Mouse (Mus musculus) liver, postnatal 0 days (tissue): ENCODE results near the gene Mlf2. TPM values are rescaled to one million over a fixed set of nuclear protein-coding genes. Genes with fewer than 3 reads are reported as not detected.

Source experiments
- ATAC-seq: fragments of 200-750 bp; cut with Nextera tagmentation; 2 replicates; pipeline ENCODE4 v1.8.0; 2017; ENCODE audit warnings: mild to moderate bottlenecking, moderate library complexity
- DNase-seq: peaks from one replicate; pipeline ENCODE4 v3.0.0-alpha.2; 2016
- H3K27ac ChIP-seq: fragments of 300-500 bp; sonication (generic); 2 replicates; pipeline ENCODE4 v1.5.1; 2014; ENCODE audit warnings: antibody characterized with exemption, moderate library complexity, mild to moderate bottlenecking, low read depth
- H3K27me3 ChIP-seq: fragments of 300-500 bp; sonication (generic); 2 replicates; pipeline ENCODE4 v1.6.1; 2014; ENCODE audit warnings: low read length, control low read depth, mixed read lengths; ENCODE audit not compliant: insufficient read depth
- H3K36me3 ChIP-seq: fragments of 300-500 bp; sonication (generic); replicated peaks from 2 replicates; pipeline ENCODE4 v1.6.1; 2014; ENCODE audit warnings: mild to moderate bottlenecking, control low read depth, low read length, moderate library complexity, mixed read lengths; ENCODE audit not compliant: insufficient read depth
- H3K4me1 ChIP-seq: fragments of 300-500 bp; sonication (generic); 2 replicates; pipeline ENCODE4 v1.6.1; 2014; ENCODE audit warnings: antibody characterized with exemption, mild to moderate bottlenecking, control low read depth; ENCODE audit not compliant: insufficient read depth
- H3K4me2 ChIP-seq: fragments of 300-500 bp; sonication (generic); 2 replicates; pipeline ENCODE4 v1.6.1; 2014; ENCODE audit warnings: low read depth, mild to moderate bottlenecking, low read length, moderate library complexity, mixed read lengths
- H3K4me3 ChIP-seq: fragments of 300-500 bp; sonication (generic); 2 replicates; pipeline ENCODE4 v1.5.1; 2014; ENCODE audit warnings: low read depth, low read length
- H3K9ac ChIP-seq: fragments of 300-500 bp; sonication (generic); replicated peaks from 2 replicates; pipeline ENCODE4 v1.6.1; 2014; ENCODE audit warnings: mild to moderate bottlenecking, moderate library complexity
- H3K9me3 ChIP-seq: fragments of 300-500 bp; sonication (generic); 2 replicates; pipeline ENCODE4 v1.6.1; 2016; ENCODE audit warnings: mild to moderate bottlenecking, control low read depth, low read length, mixed read lengths
- CTCF ChIP-seq: sonication (generic); IDR thresholded peaks from 2 replicates; pipeline ENCODE4 v1.5.1; 2016; ENCODE audit warnings: antibody characterized with exemption, low read depth
- EP300 ChIP-seq: IDR thresholded peaks from 2 replicates; pipeline ENCODE4 v1.6.1; 2016; ENCODE audit warnings: antibody characterized with exemption, low read depth, mild to moderate bottlenecking
- WGBS: fragments of 180-500 bp; shearing (Covaris S2); extraction: QIAGEN DNeasy Blood & Tissue Kit; methylation state at CpG from one replicate; pipeline ENCODE4 v1.1.7; 2014; ENCODE audit not compliant: insufficient replicate concordance; 5-methylcytosine and 5-hydroxymethylcytosine counted together
- polyA plus RNA-seq: library from polyadenylated mRNA; unstranded; fragments of >200 nt; fragmentation: Nextera tagmentation; extraction: Ambion mirVana; gene quantifications from 2 replicates; pipeline ENCODE4 v1.2.1, GENCODE M21; 2015

The Mlf2 gene
- polyA plus RNA-seq, 1 experiment from 2014 or later: 119 TPM

DNA sequence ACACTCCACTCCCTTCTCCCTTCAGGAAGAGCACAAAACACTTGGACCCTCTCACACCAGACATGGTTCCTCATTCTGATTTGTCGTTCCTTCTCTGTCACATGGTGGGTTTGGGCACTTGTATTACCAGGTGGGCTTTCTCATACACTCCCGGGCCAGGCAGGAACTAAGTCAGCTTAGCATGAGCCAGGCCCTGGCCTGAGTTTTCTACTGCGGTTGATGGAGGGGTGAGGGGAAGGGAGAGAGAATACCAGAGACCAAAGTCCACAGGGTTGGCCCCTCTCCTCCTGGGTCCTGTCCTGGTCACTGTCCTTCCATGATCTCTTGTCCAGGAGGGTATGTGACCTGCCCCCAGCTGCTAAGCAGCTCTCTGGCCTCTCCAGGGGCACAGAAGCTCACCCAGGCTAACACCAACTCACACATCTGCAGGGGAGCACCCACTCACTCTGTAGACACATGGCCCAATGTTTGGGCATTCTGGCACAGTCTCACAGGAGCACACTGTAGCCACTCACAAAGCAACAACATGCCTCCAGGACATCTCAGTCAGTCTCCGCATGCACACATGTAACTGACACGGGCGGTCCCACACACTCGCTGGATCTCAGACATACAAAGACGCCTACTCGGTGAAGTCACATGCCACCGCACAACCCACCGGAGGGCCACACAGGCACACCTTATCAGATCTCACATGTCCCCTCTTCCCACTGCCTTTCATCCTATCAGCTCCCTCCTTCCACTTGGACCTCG is 15.1 kb upstream of the Mlf2 start:
- Histone ChIP-seq H3K9me3 (no peaks in the 10 kb centered on the region), H3K36me3 (peaks cover 12% of the 10 kb centered on the region; the same call in 1 of the 2 replicates), H3K4me2 (peak overlapping the region; percentile 77), H3K27me3 (peaks cover 41% of the 10 kb centered on the region), H3K27ac (peak overlapping the region; percentile 96), H3K9ac (peak overlapping the region; percentile 85), H3K4me3 (peak overlapping the region; percentile 78), H3K4me1 (peaks cover 22% of the 10 kb centered on the region)
- WGBS: 18% methylated on average over 12 of the region's 12 CpGs
- ATAC-seq: peak; percentile 33
- DNase-seq: peak; percentile 40
- TF ChIP-seq CTCF (no peak), EP300 (no peak)

DNA sequence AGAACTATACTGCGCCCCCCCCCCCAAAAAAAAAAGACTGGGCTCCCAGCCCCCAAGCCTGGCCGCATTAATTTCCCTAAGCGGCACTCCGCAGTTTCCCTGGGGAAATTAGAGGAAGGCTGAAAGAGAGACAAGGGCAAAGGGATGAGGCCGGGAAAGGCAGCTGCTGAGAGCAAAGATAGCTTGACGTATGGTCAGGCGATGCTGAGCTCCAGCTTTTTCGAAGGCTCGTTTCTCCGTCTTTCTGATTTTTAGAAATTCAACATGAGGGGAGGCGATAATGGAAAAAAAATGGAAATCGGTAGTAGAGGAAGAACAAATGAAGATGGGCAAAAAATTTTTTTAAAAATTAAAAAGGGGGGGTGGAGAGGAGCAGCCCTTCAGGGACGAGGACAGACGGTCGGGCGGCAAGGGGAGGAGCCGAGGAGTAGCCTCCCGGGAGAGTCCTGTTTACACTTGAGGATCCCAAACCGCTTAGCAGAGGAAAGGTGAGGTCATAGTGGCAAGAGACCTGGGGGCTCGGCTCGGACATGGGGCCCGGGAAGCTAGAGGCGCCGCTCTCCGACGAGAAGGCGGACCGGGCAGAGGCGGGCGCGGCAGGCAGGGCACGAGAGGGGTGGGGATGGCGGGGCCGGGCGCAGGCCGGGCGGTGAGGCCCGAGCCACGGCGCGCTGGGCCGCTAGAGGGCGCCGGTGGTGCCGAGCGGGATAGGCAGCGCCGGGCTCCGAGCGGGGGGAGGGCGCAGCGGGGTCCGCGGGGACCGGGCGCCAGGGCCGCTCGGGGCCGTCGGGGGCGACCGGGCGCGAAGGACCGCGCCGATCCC is 14.3 kb upstream of the Mlf2 start:
- peaks cover 12% of the 10 kb centered on the region; the same call in 1 of the 2 replicates for H3K36me3 ChIP-seq
- peak; percentile 91 for DNase-seq
- peak overlapping the region; percentile 96 for H3K27ac ChIP-seq
- H3K9me3 ChIP-seq: no peaks in the 10 kb centered on the region
- TF ChIP-seq EP300 (no peak), CTCF (peak; percentile 50)
- peaks cover 22% of the 10 kb centered on the region for H3K4me1 ChIP-seq
- peak overlapping the region; percentile 78 for H3K4me3 ChIP-seq
- peaks cover 37% of the 10 kb centered on the region for H3K27me3 ChIP-seq
- ATAC-seq: peak; percentile 76
- WGBS: 3% methylated on average over 49 of the region's 67 CpGs
- H3K9ac ChIP-seq: peak overlapping the region; percentile 85
- H3K4me2 ChIP-seq: peak overlapping the region; percentile 77

DNA sequence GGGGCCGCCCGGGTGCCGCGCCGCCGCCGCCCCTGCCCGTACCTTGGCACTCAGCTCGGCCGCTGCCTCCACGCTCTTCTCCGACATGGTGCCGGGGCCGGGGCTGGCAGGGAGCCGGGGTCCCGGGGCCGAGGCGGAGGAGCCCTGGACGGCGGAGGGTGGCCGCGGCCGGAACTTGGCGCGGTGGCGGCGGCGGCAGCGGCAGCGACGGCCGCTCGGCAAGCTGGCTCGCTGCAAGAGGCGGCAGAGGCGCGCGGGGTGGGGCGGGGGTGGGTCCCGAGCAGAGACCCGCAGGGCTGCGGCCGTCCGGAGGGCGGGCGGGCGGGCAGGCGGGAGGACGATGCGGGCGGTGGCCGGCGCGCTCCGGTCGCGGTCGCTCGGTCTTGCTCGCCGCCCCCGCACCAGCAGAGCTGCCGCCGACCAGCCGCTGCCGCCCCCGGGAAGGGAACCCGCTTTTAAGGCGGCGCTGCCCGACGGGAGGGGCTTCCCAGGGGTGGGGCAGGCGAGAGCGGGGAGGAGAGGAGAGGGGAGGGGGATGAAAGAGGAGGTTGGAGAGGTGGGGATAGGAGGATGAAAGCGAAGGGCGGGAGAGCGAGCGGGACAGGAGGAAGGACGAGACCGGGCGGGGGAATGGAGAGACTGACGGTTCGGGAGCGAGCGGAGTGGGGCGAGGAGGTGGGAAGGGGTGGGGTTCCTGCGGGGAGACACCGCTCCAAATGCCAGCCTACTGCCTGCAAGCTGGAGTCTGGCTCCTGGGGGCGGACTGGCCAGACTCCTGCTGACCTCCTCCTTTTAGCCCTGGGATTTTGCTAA is 13.5 kb upstream of the Mlf2 start:
- peak overlapping the region; percentile 85 for H3K9ac ChIP-seq
- DNase-seq (peak; percentile 82), ATAC-seq (peak; percentile 54)
- peak overlapping the region; percentile 96 for H3K27ac ChIP-seq
- TF ChIP-seq EP300 (no peak), CTCF (no peak)
- peak overlapping the region; percentile 77 for H3K4me2 ChIP-seq
- H3K4me1 ChIP-seq: peaks cover 22% of the 10 kb centered on the region
- no peaks in the 10 kb centered on the region for H3K9me3 ChIP-seq
- peaks cover 37% of the 10 kb centered on the region for H3K27me3 ChIP-seq
- peak overlapping the region; percentile 78 for H3K4me3 ChIP-seq
- peaks cover 12% of the 10 kb centered on the region; the same call in 1 of the 2 replicates for H3K36me3 ChIP-seq
- WGBS: 2% methylated on average over 28 of the region's 89 CpGs

DNA sequence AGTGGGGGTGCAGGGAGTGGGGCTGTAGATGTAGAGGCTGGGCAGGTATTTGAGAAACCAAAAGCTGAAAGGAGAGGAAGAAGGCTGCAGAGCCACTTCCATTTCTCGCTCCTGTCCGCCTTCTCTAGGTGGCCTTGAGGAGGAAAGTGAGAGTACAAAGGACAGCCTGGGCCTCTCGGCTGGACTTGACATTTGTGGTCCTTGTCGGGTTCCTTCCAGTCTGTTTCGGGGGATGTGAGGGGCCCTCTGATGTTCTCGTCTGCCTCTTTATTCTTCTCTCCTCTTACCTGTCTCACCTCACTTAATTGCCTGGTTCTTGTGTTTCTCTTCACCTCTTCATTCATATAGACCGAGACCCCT is 12.9 kb upstream of the Mlf2 start:
- 23% methylated on average over 7 of the region's 7 CpGs for WGBS
- Histone ChIP-seq H3K27ac (peak overlapping the region; percentile 96), H3K36me3 (peaks cover 12% of the 10 kb centered on the region; the same call in 1 of the 2 replicates), H3K4me3 (peak overlapping the region; percentile 78), H3K9me3 (no peaks in the 10 kb centered on the region), H3K27me3 (peaks cover 37% of the 10 kb centered on the region), H3K9ac (peak overlapping the region; percentile 85), H3K4me1 (peaks cover 22% of the 10 kb centered on the region), H3K4me2 (peak overlapping the region; percentile 77)
- TF ChIP-seq EP300: no peak
- no peak for TF ChIP-seq CTCF
- no peak for DNase-seq
- ATAC-seq: no peak

DNA sequence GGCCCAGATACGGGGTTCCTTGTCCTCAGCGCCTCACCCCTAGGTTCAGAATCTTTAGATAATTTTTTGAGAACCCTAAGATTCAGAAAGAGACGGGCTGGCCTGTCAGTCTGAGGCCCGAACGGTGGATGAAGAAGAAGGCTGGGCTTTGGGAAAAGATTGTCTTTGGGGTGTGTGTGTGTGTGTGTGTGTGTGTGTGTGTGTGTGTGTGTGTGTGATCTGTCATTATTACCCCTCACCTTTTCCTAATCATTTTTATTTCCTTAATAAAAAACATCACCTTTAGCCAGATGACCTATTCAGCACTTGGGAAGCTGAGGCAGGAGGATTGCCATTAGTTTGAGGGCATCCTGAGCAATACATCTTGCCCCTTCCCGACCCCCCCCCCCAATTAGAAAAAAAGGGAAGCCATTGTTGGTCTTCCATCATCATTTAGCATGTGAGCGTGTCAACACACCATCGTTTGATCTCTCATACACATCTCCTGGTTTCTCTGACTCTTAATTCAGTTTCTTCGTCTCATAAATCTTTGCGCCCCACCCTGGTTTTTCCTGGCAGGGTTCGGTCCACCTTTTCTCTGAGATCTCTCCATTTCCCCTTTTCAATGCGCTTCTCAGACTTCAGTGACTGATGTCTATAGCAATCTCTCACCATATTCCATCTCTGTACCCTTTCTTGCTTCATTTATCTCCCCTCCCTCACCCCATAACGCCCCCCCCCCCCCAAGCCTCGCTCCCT is 12.1 kb upstream of the Mlf2 start:
- no peaks in the 10 kb centered on the region for H3K9me3 ChIP-seq
- H3K4me2 ChIP-seq: peak overlapping the region; percentile 77
- DNase-seq (no peak), ATAC-seq (no peak)
- peak overlapping the region; percentile 27 for H3K4me3 ChIP-seq
- H3K27me3 ChIP-seq: peaks cover 37% of the 10 kb centered on the region
- WGBS: 23% methylated on average over 13 of the region's 14 CpGs
- peaks cover 20% of the 10 kb centered on the region for H3K4me1 ChIP-seq
- 0 out of 2 replicates have a peak overlapping the region, but pooled peaks have one; percentile 96 for H3K27ac ChIP-seq
- TF ChIP-seq CTCF (no peak), EP300 (no peak)
- H3K9ac ChIP-seq: no peak overlapping the region
- H3K36me3 ChIP-seq: peaks cover 7% of the 10 kb centered on the region; the same call in 1 of the 2 replicates
